Mouse (Mus musculus) adipose tissue, adult 10 weeks (tissue): ENCODE measurements around the gene Atm. TPM values are rescaled to one million over a fixed set of nuclear protein-coding genes. Genes with fewer than 3 reads are reported as not detected.

Source experiments
- polyA plus RNA-seq: library from polyadenylated mRNA; stranded (reverse); fragments of 350-450 nt; fragmentation: Illumina TruSeq; extraction: RNeasy Lipid Tissue Mini Kit (QIAGEN cat#74804); gene quantifications from one replicate; pipeline ENCODE4 v1.2.3, GENCODE M21; 2014; ENCODE audit warnings: low read depth, low replicate concordance

The Atm gene
- 9.2 TPM for polyA plus RNA-seq

DNA sequence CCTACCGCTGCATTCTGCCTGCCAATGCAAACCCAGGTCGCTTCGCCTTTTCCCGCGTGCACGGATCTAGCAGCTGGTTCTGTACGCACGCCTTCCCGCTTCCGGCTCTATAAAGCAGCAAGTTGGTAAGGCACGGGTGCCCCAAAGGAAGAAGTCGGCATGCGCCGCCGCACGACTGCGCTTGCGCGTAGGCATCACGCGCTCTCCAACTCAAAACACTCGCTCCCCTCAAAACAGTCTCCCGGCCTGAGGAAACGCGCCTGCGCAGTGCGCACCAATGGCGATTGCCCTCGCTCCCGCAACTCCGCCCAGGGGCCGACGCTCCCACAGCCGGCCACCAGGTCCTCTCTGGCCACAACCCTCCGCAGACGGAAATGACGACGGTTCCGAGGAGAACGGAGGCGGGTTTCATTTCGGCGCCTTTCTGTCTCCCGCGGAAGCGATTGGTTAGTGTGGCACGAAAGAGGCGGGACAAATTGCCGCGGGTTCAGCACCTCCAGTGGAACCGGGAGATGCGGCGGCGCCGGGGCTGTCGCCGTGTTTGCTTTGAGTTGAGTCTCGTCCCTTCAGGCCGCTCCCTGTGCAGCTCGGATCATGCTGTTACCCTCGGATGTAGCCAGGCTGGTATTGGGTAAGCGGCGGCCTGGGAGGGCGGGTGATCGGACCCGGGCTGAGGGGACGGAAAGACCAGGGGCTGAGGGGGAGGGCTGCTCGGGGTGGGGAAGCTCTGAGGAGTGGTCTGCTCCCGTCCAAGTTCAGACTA is at the start of gene Atm, which contains the start of gene Npat:
TSS of gene Atm (minus strand) at position 183 of the 763 bp plus-strand sequence.
TSS of gene Npat (plus strand) at position 490 of the 763 bp plus-strand sequence.

DNA sequence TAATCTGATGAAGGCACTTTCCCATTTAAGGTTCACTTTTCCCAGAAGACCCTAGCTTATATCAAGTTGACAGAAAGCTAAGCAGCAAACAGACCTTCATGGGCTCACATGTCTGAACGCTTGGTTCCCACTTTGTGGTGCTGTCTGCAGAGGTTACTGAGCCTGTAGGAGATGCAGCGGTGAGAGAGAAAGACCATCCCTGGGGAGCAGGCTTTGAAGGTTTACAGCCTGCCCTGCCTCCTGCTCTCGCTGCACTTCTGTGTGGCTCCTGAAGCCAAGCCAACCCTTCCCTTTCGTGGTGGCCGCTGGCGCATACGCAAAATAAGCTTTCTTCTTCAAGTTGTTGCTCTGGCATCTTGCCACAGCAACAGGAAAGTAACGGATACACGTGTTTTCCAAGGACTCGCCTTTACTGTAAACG is 134.2 kb downstream of the Atm start, which contains the start of gene 4930550C14Rik:
TSS of gene 4930550C14Rik (plus strand) at position 35 of the 421 bp plus-strand sequence.

Other genes starting within 250 kb of the Atm start
- gene Exph5, start 235.1 kb downstream of the Atm start, polyA plus RNA-seq, result 1.5 TPM
- 15.7 TPM for gene Kdelc2, start 152.7 kb downstream of the Atm start, polyA plus RNA-seq
- 3.3 TPM for gene 4930550C14Rik, start 134.4 kb downstream of the Atm start, polyA plus RNA-seq
- gene Npat, start 307 bp upstream of the Atm start, polyA plus RNA-seq, result 6.0 TPM
- gene Acat1, start 73.6 kb upstream of the Atm start, polyA plus RNA-seq, result 88.2 TPM
- gene Cul5, start 133.3 kb upstream of the Atm start, polyA plus RNA-seq, result 11.3 TPM
- gene Rab39, start 169.5 kb upstream of the Atm start, polyA plus RNA-seq, result 0.29 TPM
- gene Slc35f2, start 234.8 kb upstream of the Atm start, polyA plus RNA-seq, result 103 TPM